Mouse (Mus musculus) cortical plate, adult 2 months (tissue): ENCODE measurements around the gene Pabpn1l. TPM values are rescaled to one million over a fixed set of nuclear protein-coding genes. Genes with fewer than 3 reads are reported as not detected.
"Not testable (repeated sequence)": the region's sequence is repeated elsewhere in the genome, so short reads cannot be mapped to it uniquely, and the experiment has no call there.

Experiments
- H3K27ac ChIP-seq: fragments of 200-500 bp; 2 replicates; pipeline ENCODE4 v1.5.1; 2012; ENCODE audit warnings: low read length, control low read depth, inconsistent platforms; ENCODE audit not compliant: insufficient read depth
- H3K4me1 ChIP-seq: fragments of 200-500 bp; 2 replicates; pipeline ENCODE4 v1.6.1; 2011; ENCODE audit warnings: low read length; ENCODE audit not compliant: control insufficient read depth, insufficient read depth
- H3K4me3 ChIP-seq: fragments of 200-500 bp; 2 replicates; pipeline ENCODE4 v1.5.1; 2011; ENCODE audit warnings: mild to moderate bottlenecking, low read length, control low read depth; ENCODE audit not compliant: insufficient read depth
- CTCF ChIP-seq: fragments of 200-500 bp; IDR thresholded peaks from 2 replicates; pipeline ENCODE4 v1.5.1; 2011; ENCODE audit warnings: mild to moderate bottlenecking, control low read depth, low read length; ENCODE audit not compliant: insufficient read depth; ENCODE audit errors: extremely low read depth
- POLR2A ChIP-seq: fragments of 200-500 bp; IDR thresholded peaks from 2 replicates; pipeline ENCODE4 v1.6.1; 2011; ENCODE audit warnings: mild to moderate bottlenecking, low read length, control low read depth; ENCODE audit not compliant: insufficient read depth; ENCODE audit errors: extremely low read depth
- polyA plus RNA-seq: library from polyadenylated mRNA; depleted of rRNA; stranded (reverse); fragments of >200 nt; gene quantifications from 2 replicates; pipeline ENCODE4 v1.2.3, GENCODE M21; 2012

Gene Pabpn1l
- polyA plus RNA-seq, 1 experiment, result not detected

DNA sequence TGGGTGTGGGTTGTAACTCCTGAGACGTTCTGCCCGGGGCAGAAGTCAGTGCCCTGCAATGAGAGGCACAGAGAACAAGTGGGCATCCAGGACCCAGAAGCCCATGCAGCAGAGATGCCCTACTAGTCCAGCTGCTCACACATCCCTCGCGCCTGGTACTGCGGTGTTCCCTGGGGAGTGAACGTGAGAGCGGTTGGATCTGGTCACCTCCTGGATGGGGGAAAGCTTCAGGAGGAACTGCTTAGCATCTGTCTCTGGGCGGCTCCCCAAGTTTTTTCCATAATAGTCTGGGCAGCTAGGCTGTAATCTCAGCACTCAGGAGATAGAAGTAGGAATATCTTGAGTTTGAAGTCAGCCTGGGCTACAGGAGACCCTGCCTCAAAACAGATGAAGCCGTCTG lies 37.6 kb downstream of the Pabpn1l start:
- Histone ChIP-seq H3K27ac (no peak overlapping the region), H3K4me1 (no peaks in the 10 kb centered on the region), H3K4me3 (no peak overlapping the region)
- TF ChIP-seq CTCF (no peak), POLR2A (no peak)

- Histone ChIP-seq H3K4me1 (no peaks in the 10 kb centered on the region), H3K4me3 (no peak overlapping the region), H3K27ac (no peak overlapping the region)
- TF ChIP-seq POLR2A (no peak), CTCF (no peak)
Observed at GRCm38 (mm10) chr8:122580926-122581325, 41.6 kb downstream of the Pabpn1l start.

- no peak overlapping the region for H3K27ac ChIP-seq
- TF ChIP-seq POLR2A (no peak), CTCF (no peak)
- H3K4me1 ChIP-seq, result no peaks in the 10 kb centered on the region
- H3K4me3 ChIP-seq, result no peak overlapping the region
Observed at GRCm38 (mm10) chr8:122579196-122579595, 43.3 kb downstream of the Pabpn1l start.

- TF ChIP-seq POLR2A, result no peak
- TF ChIP-seq CTCF, result no peak
- no peaks in the 10 kb centered on the region for H3K4me1 ChIP-seq
- H3K4me3 ChIP-seq, result peak overlapping the region; percentile 82
- no peak overlapping the region for H3K27ac ChIP-seq
Observed at GRCm38 (mm10) chr8:122577116-122577515, 45.4 kb downstream of the Pabpn1l start.

GRCm38 (mm10) chr8:122576648-122577022 lies 45.9 kb downstream of the Pabpn1l start, which contains the start of gene Aprt:
Gene Aprt, minus strand, starts transcription at chr8:122576909.
- H3K27ac ChIP-seq, result no peak within 1 kb of the TSS
- H3K4me1 ChIP-seq, result no peaks in the 10 kb centered on the region
- TF ChIP-seq CTCF, result no peak
- peak; percentile 85; the same call in 1 of the 2 replicates for TF ChIP-seq POLR2A
- H3K4me3 ChIP-seq, result peak within 1 kb of the TSS; percentile 82

- Histone ChIP-seq H3K4me3 (peak overlapping the region; percentile 82), H3K4me1 (no peaks in the 10 kb centered on the region), H3K27ac (no peak overlapping the region)
- TF ChIP-seq CTCF, result no peak
- no peak for TF ChIP-seq POLR2A
Observed at GRCm38 (mm10) chr8:122575735-122576647, 46.5 kb downstream of the Pabpn1l start.

DNA sequence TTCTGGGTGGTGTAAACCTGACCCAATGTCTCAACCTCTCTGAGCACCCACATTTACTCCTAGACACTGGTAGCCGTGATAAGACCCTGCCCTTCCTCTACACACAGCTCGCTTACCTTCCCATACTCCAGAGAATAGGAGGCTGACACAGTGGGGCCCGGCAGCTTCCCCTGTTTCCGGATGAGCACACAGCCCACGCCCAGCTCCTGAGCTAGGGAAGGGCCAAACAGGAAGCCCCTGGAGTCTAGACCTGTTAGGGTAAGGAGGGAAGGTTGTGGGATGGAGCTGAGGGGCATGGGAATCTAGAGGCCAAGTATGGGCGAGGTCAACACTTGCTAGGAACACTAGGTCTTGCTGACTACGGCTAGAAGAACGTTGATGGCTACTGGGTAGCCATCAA lies 47.3 kb downstream of the Pabpn1l start:
- TF ChIP-seq CTCF, result no peak
- TF ChIP-seq POLR2A, result no peak
- H3K27ac ChIP-seq, result no peak overlapping the region
- no peaks in the 10 kb centered on the region for H3K4me1 ChIP-seq
- H3K4me3 ChIP-seq, result peak overlapping the region; percentile 82

DNA sequence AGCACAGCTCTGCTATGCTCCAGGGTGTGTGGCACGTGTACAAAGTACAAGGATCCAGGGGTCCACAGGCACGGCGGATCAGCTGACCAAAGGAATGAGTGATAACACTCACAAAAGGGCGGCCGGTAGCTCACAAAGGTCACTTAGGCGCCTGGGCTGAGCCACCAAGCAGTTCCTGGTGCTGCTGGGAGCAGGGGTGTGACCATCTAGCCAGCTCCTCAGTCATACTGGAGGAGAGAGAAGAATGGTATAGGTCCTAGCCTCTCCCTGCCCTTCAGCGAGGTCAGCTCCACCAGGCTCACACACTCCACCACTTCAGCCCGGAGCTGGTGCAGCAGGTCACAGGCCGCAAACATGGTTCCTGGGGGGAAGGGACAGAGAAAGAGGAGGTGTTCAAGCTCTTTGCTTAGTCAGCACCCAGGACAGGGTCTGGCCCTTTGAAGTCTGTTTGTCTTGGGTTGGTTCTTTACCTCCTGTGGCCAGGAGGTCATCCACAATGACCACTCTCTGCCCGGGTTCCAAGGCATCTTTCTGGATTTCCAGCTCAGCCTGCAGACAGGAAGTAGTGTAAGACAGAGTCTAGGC lies 47.8 kb downstream of the Pabpn1l start:
- no peak overlapping the region for H3K27ac ChIP-seq
- no peak for TF ChIP-seq CTCF
- no peak for TF ChIP-seq POLR2A
- H3K4me1 ChIP-seq, result no peaks in the 10 kb centered on the region
- no peak overlapping the region for H3K4me3 ChIP-seq

GRCm38 (mm10) chr8:122574264-122574663 lies 48.3 kb downstream of the Pabpn1l start:
- no peak for TF ChIP-seq CTCF
- no peak for TF ChIP-seq POLR2A
- no peaks in the 10 kb centered on the region for H3K4me1 ChIP-seq
- H3K27ac ChIP-seq, result no peak overlapping the region
- no peak overlapping the region for H3K4me3 ChIP-seq

GRCm38 (mm10) chr8:122573577-122573976 lies 49.0 kb downstream of the Pabpn1l start:
- TF ChIP-seq POLR2A, result no peak
- no peak for TF ChIP-seq CTCF
- Histone ChIP-seq H3K4me1 (no peaks in the 10 kb centered on the region), H3K4me3 (no peak overlapping the region), H3K27ac (no peak overlapping the region)

GRCm38 (mm10) chr8:122573176-122573575 lies 49.4 kb downstream of the Pabpn1l start:
- not testable (repeated sequence) for H3K4me1 ChIP-seq, H3K4me3 ChIP-seq, H3K27ac ChIP-seq
